Mouse (Mus musculus) megakaryocyte, embryonic 14.5 days (primary cell): ENCODE measurements around the gene Fam186b.

ENCODE experiments used
- FLI1 ChIP-seq: IDR thresholded peaks from 2 replicates; pipeline ENCODE4 v1.6.1; 2012; ENCODE audit warnings: low read length, inconsistent platforms, mixed read lengths
- GATA1 ChIP-seq: IDR thresholded peaks from 3 replicates; pipeline ENCODE4 v1.6.1; 2012; ENCODE audit warnings: mixed read lengths, low read length, inconsistent platforms, borderline replicate concordance

DNA sequence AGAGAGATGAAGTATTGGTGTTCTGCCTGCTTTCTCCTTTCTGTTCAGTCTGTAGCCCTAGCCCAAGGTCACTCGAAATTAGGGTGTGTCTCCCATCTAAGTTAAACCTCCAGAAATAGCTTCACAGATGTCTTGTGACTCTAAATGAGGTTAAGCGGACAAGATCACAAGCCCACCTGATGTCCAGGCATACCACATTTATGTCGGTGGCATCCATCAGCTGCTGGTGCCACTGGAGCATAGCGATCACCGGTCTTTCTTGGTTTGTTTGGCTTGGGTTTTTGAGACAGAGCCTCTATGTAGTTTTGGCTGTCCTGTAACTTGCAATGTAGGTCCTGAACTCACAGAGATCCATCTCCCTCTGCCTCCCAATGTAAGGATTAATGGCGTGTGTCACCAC is 41.9 kb downstream of the Fam186b start:
- TF ChIP-seq FLI1, result no peak
- TF ChIP-seq GATA1, result no peak
